Mouse (Mus musculus) megakaryocyte, embryonic 14.5 days (primary cell): ENCODE results near the gene Ankrd11.

Experiments
- FLI1 ChIP-seq: IDR thresholded peaks from 2 replicates; pipeline ENCODE4 v1.6.1; 2012; ENCODE audit warnings: low read length, inconsistent platforms, mixed read lengths
- GATA1 ChIP-seq: IDR thresholded peaks from 3 replicates; pipeline ENCODE4 v1.6.1; 2012; ENCODE audit warnings: mixed read lengths, low read length, inconsistent platforms, borderline replicate concordance

- TF ChIP-seq GATA1 (no peak), FLI1 (no peak)
These were observed 189.6 kb downstream of the Ankrd11 start for GRCm38 (mm10) chr8:122852546-122852905.
